Mouse (Mus musculus) liver, postnatal 0 days (tissue): ENCODE measurements around the gene Pkd1. TPM values are rescaled to one million over a fixed set of nuclear protein-coding genes. Genes with fewer than 3 reads are reported as not detected.

Experiments used
- ATAC-seq: fragments of 200-750 bp; cut with Nextera tagmentation; 2 replicates; pipeline ENCODE4 v1.8.0; 2017; ENCODE audit warnings: mild to moderate bottlenecking, moderate library complexity
- DNase-seq: peaks from one replicate; pipeline ENCODE4 v3.0.0-alpha.2; 2016
- H3K27ac ChIP-seq: fragments of 300-500 bp; sonication (generic); 2 replicates; pipeline ENCODE4 v1.5.1; 2014; ENCODE audit warnings: antibody characterized with exemption, moderate library complexity, mild to moderate bottlenecking, low read depth
- H3K27me3 ChIP-seq: fragments of 300-500 bp; sonication (generic); 2 replicates; pipeline ENCODE4 v1.6.1; 2014; ENCODE audit warnings: low read length, control low read depth, mixed read lengths; ENCODE audit not compliant: insufficient read depth
- H3K36me3 ChIP-seq: fragments of 300-500 bp; sonication (generic); replicated peaks from 2 replicates; pipeline ENCODE4 v1.6.1; 2014; ENCODE audit warnings: mild to moderate bottlenecking, control low read depth, low read length, moderate library complexity, mixed read lengths; ENCODE audit not compliant: insufficient read depth
- H3K4me1 ChIP-seq: fragments of 300-500 bp; sonication (generic); 2 replicates; pipeline ENCODE4 v1.6.1; 2014; ENCODE audit warnings: antibody characterized with exemption, mild to moderate bottlenecking, control low read depth; ENCODE audit not compliant: insufficient read depth
- H3K4me2 ChIP-seq: fragments of 300-500 bp; sonication (generic); 2 replicates; pipeline ENCODE4 v1.6.1; 2014; ENCODE audit warnings: low read depth, mild to moderate bottlenecking, low read length, moderate library complexity, mixed read lengths
- H3K4me3 ChIP-seq: fragments of 300-500 bp; sonication (generic); 2 replicates; pipeline ENCODE4 v1.5.1; 2014; ENCODE audit warnings: low read depth, low read length
- H3K9ac ChIP-seq: fragments of 300-500 bp; sonication (generic); replicated peaks from 2 replicates; pipeline ENCODE4 v1.6.1; 2014; ENCODE audit warnings: mild to moderate bottlenecking, moderate library complexity
- H3K9me3 ChIP-seq: fragments of 300-500 bp; sonication (generic); 2 replicates; pipeline ENCODE4 v1.6.1; 2016; ENCODE audit warnings: mild to moderate bottlenecking, control low read depth, low read length, mixed read lengths
- CTCF ChIP-seq: sonication (generic); IDR thresholded peaks from 2 replicates; pipeline ENCODE4 v1.5.1; 2016; ENCODE audit warnings: antibody characterized with exemption, low read depth
- EP300 ChIP-seq: IDR thresholded peaks from 2 replicates; pipeline ENCODE4 v1.6.1; 2016; ENCODE audit warnings: antibody characterized with exemption, low read depth, mild to moderate bottlenecking
- WGBS: fragments of 180-500 bp; shearing (Covaris S2); extraction: QIAGEN DNeasy Blood & Tissue Kit; methylation state at CpG from one replicate; pipeline ENCODE4 v1.1.7; 2014; ENCODE audit not compliant: insufficient replicate concordance; 5-methylcytosine and 5-hydroxymethylcytosine counted together
- polyA plus RNA-seq: library from polyadenylated mRNA; unstranded; fragments of >200 nt; fragmentation: Nextera tagmentation; extraction: Ambion mirVana; gene quantifications from 2 replicates; pipeline ENCODE4 v1.2.1, GENCODE M21; 2015

The Pkd1 gene
- polyA plus RNA-seq, result 2.7 and 2.8 TPM in 2 replicates

DNA sequence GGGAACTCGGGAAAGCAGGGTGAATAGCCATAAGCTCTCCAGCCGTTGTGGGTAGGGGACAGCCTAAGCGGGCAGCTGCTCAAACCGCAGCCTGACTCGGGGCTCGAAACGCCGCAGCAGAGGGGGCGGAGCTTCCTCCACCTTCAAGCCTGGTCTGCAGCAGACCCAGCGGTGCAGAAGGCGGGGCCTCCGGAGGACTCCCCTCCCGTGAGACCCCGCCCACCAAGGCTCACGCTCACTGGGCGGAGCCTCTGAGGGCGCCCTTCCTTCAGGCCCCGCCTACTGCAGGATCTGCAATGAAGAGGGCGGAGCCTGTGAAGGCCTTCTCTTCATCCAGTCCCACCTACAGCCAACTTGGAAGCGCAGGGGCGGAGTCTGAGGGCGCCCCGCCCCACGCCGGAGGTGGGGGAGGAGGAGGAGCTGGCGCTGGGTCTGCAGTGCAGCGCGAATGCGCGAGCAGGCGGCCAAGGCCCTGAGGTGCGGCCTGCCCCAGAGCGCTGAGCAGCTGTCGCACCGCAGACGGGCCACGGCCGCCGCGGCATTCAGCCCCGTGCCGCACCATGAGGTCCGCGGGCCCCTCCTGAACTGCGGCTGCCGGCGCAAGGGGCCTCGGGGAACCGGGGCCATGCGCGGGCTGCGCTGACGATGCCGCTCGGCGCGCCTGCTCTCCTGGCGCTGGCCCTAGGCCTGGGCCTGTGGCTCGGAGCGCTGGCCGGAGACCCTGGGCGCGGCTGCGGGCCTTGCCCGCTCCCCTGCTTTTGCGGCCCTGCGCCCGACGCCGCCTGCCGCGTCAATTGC is at the start of gene Pkd1:
Gene Pkd1, plus strand, starts transcription at position 217 of the 798 bp plus-strand sequence.
- Histone ChIP-seq H3K27me3 (no peaks in the 10 kb centered on the region), H3K36me3 (no peaks in the 10 kb centered on the region), H3K4me2 (peak within 1 kb of the TSS; percentile 100), H3K9me3 (no peaks in the 10 kb centered on the region), H3K9ac (peak within 1 kb of the TSS; percentile 81), H3K4me1 (peaks cover 18% of the 10 kb centered on the region), H3K4me3 (peak within 1 kb of the TSS; percentile 82), H3K27ac (peak within 1 kb of the TSS; percentile 92)
- WGBS, result under 1% methylated on average over 58 of the region's 72 CpGs
- ATAC-seq, result peak; percentile 94
- peak; percentile 99 for DNase-seq
- TF ChIP-seq EP300 (no peak), CTCF (no peak)

DNA sequence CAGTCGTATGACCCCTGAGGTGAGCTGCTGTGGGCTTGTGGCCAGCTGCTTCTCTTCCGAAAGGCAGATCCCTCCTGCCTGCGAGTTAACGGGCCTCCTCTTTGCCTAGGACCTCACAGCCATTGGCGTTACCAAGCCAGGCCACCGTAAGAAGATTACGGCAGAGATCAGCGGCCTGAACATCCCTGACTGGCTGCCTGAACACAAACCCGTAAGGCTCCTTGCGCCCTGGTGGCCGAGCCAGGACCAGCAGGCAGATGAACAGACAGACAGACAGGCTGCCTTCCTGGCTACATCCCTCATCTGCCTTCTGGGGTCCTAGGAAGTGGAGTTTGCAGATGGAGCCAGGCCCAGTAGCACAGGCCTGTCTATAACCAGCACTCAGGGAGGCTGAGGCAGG is 47.4 kb upstream of the Pkd1 start:
- H3K4me2 ChIP-seq, result no peak overlapping the region
- ATAC-seq, result no peak
- 38% methylated on average over 11 of the region's 11 CpGs for WGBS

DNA sequence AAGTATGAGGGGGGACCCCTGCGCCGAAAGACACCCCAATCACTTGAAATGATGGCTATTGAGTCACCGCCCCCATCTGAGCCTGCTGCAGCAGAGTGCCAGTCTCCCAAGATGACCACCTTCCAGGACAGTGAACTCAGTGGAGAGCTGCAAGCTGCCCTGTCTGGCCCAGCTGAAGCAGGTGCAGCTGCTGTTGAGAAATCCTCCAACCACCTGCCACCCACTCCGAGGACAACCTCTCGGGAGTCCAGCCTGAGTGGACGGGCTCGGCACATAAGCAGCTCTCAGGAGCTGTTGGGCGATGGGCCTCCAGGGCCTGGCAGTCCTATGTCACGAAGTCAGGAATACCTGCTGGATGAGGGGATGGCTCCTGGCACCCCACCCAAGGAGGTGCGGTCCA is 45.5 kb upstream of the Pkd1 start:
- H3K4me2 ChIP-seq, result no peak overlapping the region
- no peaks in the 10 kb centered on the region for H3K9me3 ChIP-seq
- peaks cover 9% of the 10 kb centered on the region for H3K36me3 ChIP-seq
- no peak overlapping the region for H3K27ac ChIP-seq
- DNase-seq, result no peak
- H3K4me3 ChIP-seq, result no peak overlapping the region
- WGBS, result 89% methylated on average over 10 of the region's 10 CpGs
- ATAC-seq, result no peak
- TF ChIP-seq CTCF (no peak), EP300 (no peak)
- no peak overlapping the region for H3K9ac ChIP-seq
- H3K4me1 ChIP-seq, result 0 out of 2 replicates have a peak, but pooled peaks cover 3% of the 10 kb centered on the region
- H3K27me3 ChIP-seq, result no peaks in the 10 kb centered on the region

More for the DNA sequence above, 47.4 kb upstream of the Pkd1 start:
- no peak for DNase-seq
- Histone ChIP-seq H3K9ac (no peak overlapping the region), H3K4me1 (0 out of 2 replicates have a peak, but pooled peaks cover 1% of the 10 kb centered on the region), H3K27me3 (no peaks in the 10 kb centered on the region), H3K36me3 (no peaks in the 10 kb centered on the region), H3K27ac (no peak overlapping the region), H3K9me3 (no peaks in the 10 kb centered on the region), H3K4me3 (no peak overlapping the region)
- TF ChIP-seq CTCF, result peak; percentile 40
- TF ChIP-seq EP300, result no peak

DNA sequence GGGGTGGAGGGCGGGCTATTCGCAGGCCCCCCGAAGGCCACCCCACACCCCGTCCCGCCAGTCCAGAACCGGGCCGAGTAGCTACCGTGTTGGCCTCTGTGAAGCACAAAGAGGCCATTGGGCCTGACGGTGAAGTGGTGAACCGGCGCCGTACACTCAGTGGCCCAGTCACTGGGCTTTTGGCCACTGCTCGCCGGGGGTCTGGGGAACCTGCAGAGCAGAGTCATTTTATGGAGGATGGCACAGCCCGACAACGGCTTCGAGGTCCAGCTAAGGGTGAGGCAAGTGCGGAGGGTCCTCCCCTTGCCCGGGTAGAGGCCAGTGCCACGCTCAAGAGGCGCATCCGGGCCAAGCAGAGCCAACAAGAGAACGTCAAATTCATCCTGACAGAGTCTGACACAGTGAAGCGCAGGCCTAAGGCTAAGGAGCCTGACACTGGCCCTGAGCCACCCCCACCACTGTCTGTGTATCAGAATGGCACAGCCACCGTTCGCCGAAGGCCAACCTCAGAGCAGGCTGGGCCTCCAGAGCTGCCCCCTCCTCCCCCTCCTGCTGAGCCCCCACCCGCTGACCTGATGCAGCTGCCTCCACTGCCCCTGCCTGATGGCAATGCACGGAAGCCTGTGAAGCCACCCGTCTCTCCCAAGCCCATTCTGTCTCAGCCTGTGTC is 44.2 kb upstream of the Pkd1 start:
- Histone ChIP-seq H3K27me3 (no peaks in the 10 kb centered on the region), H3K9me3 (no peaks in the 10 kb centered on the region), H3K4me1 (0 out of 2 replicates have a peak, but pooled peaks cover 3% of the 10 kb centered on the region), H3K9ac (no peak overlapping the region), H3K4me3 (no peak overlapping the region), H3K4me2 (no peak overlapping the region), H3K27ac (no peak overlapping the region), H3K36me3 (peaks cover 22% of the 10 kb centered on the region)
- ATAC-seq, result no peak
- no peak for TF ChIP-seq EP300
- 89% methylated on average over 30 of the region's 30 CpGs for WGBS
- DNase-seq, result no peak

DNA sequence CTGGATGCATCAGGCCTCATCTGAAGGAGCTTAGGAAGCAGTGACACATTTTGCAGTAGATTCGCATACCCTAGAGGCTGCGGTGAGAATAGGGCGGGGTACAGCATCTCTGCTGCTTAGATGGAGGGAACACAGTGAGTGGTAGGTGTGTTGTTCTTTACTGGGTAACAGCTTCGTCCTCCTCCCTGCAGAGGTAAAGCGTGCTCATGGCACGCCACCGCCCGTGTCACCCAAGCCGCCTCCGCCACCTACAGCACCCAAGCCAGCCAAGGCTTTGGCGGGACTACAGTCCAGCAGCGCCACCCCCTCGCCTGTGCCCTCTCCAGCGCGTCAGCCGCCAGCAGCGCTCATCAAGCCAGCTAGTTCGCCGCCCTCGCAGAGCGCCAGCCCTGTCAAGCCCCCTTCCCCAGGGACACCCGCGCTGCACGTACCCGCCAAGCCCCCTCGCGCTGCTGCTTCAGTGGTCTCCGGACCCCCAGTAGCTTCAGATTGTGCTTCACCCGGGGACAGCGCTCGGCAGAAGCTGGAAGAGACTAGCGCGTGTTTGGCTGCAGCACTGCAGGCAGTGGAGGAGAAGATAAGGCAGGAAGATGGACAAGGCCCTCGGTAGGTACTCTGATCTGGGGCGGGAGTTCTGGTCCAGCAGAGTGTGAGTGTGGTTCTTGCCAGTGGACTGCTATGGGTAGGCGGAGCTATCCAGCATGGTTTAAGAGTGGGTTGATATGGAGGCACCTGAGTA is 43.1 kb upstream of the Pkd1 start:
- H3K9ac ChIP-seq, result no peak overlapping the region
- no peaks in the 10 kb centered on the region for H3K9me3 ChIP-seq
- H3K27me3 ChIP-seq, result no peaks in the 10 kb centered on the region
- no peak overlapping the region for H3K4me3 ChIP-seq
- ATAC-seq, result peak; percentile 43; the same call in 1 of the 2 replicates
- H3K27ac ChIP-seq, result no peak overlapping the region
- H3K36me3 ChIP-seq, result peaks cover 33% of the 10 kb centered on the region
- WGBS, result 36% methylated on average over 29 of the region's 36 CpGs
- peak overlapping the region; percentile 58 for H3K4me2 ChIP-seq
- H3K4me1 ChIP-seq, result 0 out of 2 replicates have a peak, but pooled peaks cover 3% of the 10 kb centered on the region
- TF ChIP-seq CTCF, result no peak
- TF ChIP-seq EP300, result no peak
- no peak for DNase-seq
